Mouse (Mus musculus): ENCODE results near the gene Hist1h2ak. TPM values are rescaled to one million over a fixed set of nuclear protein-coding genes. Genes with fewer than 3 reads are reported as not detected.

Gene Hist1h2ak
- polyA plus RNA-seq (2021; fragmentation: Nextera tagmentation): 1.8 TPM in 1 of 2 replicates, not detected in the other
- long read RNA-seq, experiment 1: 0 reads
- long read RNA-seq, experiment 2: 0 reads

GRCm38 (mm10) chr13:21753524-21754285, at the start of gene Hist1h2ak, which contains the start of gene Hist1h2bn:
TSS of gene Hist1h2ak (minus strand) at chr13:21753827.
TSS of gene Hist1h2bn (plus strand) at chr13:21754123.

GRCm38 (mm10) chr13:21786899-21787629, 33.4 kb upstream of the Hist1h2ak start, which contains the start of the genes Hist1h2an and Hist1h2bp:
TSS of gene Hist1h2an (minus strand) at chr13:21787218.
TSS of gene Hist1h2bp (plus strand) at chr13:21787461.

GRCm38 (mm10) chr13:21783255-21783617, 29.6 kb upstream of the Hist1h2ak start, which contains the start of gene Hist1h3i:
TSS of gene Hist1h3i (minus strand) at chr13:21783370.

GRCm38 (mm10) chr13:21779767-21780731, 26.4 kb upstream of the Hist1h2ak start, which contains the start of gene Hist1h1b:
TSS of gene Hist1h1b (minus strand) at chr13:21780625.

GRCm38 (mm10) chr13:21750159-21751017, 3.2 kb downstream of the Hist1h2ak start, which contains the start of gene Hist1h4k:
TSS of gene Hist1h4k (minus strand) at chr13:21750505.

GRCm38 (mm10) chr13:21734906-21735767, 18.5 kb downstream of the Hist1h2ak start, which contains the start of gene Hist1h4j:
TSS of gene Hist1h4j (plus strand) at chr13:21735064.

DNA sequence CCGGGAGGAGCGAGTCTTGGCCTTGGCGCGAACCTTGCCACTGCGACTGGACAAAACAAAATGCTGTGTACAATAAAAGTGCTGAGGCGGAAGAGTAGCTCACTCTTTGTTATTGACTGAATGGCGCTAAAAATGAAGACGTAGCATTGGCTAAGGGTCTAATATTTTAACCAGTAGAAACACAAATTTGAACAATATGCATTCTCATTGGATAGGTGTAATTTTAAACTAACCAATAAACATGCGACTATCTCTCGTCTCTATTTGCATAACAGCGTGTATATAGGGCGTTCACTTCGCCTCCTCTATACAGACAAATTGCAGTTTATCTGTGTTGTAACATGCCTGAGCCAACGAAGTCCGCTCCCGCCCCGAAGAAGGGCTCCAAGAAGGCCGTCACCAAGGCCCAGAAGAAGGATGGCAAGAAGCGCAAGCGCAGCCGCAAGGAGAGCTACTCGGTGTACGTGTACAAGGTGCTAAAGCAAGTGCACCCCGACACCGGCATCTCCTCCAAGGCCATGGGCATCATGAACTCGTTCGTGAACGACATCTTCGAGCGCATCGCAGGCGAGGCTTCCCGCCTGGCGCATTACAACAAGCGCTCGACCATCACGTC, 31.8 kb downstream of the Hist1h2ak start, which contains the start of gene Hist1h2bm:
Hist1h2bm (plus strand) TSS at position 288 of the 616 bp plus-strand sequence.

DNA sequence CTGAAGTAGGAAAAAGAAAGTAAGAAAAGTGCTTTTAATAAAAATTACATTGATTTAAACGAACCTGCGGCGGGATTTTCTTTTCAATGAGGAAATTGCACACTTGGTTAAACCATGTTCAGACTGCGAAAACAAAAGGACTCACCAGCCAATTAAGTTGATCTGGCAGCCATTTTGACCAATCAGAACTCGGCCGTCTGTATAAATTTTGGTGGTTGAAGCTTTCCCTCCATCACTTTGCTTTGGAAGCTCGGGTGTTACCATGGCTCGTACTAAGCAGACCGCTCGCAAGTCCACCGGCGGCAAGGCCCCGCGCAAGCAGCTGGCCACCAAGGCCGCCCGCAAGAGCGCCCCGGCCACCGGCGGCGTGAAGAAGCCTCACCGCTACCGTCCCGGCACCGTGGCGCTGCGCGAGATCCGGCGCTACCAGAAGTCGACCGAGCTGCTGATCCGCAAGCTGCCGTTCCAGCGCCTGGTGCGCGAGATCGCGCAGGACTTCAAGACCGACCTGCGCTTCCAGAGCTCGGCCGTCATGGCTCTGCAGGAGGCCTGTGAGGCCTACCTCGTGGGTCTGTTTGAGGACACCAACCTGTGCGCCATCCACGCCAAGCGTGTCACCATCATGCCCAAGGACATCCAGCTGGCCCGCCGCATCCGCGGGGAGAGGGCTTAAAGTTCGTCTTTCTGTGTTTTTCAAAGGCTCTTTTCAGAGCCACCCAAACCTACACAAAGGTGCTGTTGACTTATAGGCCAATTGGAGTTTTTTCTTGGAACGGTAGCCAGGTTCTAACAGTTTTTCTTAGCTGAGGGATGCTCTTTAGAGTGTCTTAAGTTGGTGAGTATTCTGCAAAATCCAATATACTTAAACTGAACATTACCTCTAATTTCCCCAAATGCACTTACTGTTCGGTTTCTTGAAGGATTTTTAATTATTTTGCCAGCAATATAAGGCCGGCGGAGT, 36.0 kb downstream of the Hist1h2ak start, which contains the start of gene Hist1h3h:
Hist1h3h (plus strand) TSS at position 263 of the 961 bp plus-strand sequence.

GRCm38 (mm10) chr13:21715864-21716539, 37.6 kb downstream of the Hist1h2ak start, which contains the start of the genes Hist1h2bl and Hist1h2ai:
TSS of gene Hist1h2bl (minus strand) at chr13:21716143.
TSS of gene Hist1h2ai (plus strand) at chr13:21716422.

Other genes with a start within 250 kb of the Hist1h2ak start
- 3.0 and 3.3 TPM in 2 replicates for gene Zkscan8, start 222.7 kb downstream of the Hist1h2ak start, polyA plus RNA-seq (2021; fragmentation: Nextera tagmentation)
- gene Olfr1366, start 211.0 kb downstream of the Hist1h2ak start, polyA plus RNA-seq (2021; fragmentation: Nextera tagmentation): 0.09 TPM in 1 of 2 replicates, not detected in the other
- gene Olfr1535, start 193.9 kb downstream of the Hist1h2ak start, polyA plus RNA-seq (2021; fragmentation: Nextera tagmentation): 0.06 TPM in 1 of 2 replicates, not detected in the other
- not detected in 2 replicates for gene Olfr1364, start 172.1 kb downstream of the Hist1h2ak start, polyA plus RNA-seq (2021; fragmentation: Nextera tagmentation)
- gene Olfr1362, start 139.8 kb downstream of the Hist1h2ak start, polyA plus RNA-seq (2021; fragmentation: Nextera tagmentation): not detected in 2 replicates
- gene Olfr11, start 111.3 kb downstream of the Hist1h2ak start, polyA plus RNA-seq (2021; fragmentation: Nextera tagmentation): not detected in 2 replicates
- not detected in 2 replicates for gene Olfr1361, start 90.4 kb downstream of the Hist1h2ak start, polyA plus RNA-seq (2021; fragmentation: Nextera tagmentation)
- gene Olfr1360, start 76.4 kb downstream of the Hist1h2ak start, polyA plus RNA-seq (2021; fragmentation: Nextera tagmentation): not detected in 2 replicates
- gene Olfr1359, start 55.7 kb downstream of the Hist1h2ak start, polyA plus RNA-seq (2021; fragmentation: Nextera tagmentation): not detected in 2 replicates
- gene Hist1h2bl, start 37.7 kb downstream of the Hist1h2ak start, polyA plus RNA-seq (2021; fragmentation: Nextera tagmentation): not detected in 2 replicates
- gene Hist1h2ai, start 37.4 kb downstream of the Hist1h2ak start, polyA plus RNA-seq (2021; fragmentation: Nextera tagmentation): not detected in 2 replicates
- not detected in 2 replicates for gene Hist1h3h, start 36.2 kb downstream of the Hist1h2ak start, polyA plus RNA-seq (2021; fragmentation: Nextera tagmentation)
- not detected in 2 replicates for gene Hist1h2bm, start 31.8 kb downstream of the Hist1h2ak start, polyA plus RNA-seq (2021; fragmentation: Nextera tagmentation)
- 0.83 and 0.92 TPM in 2 replicates for gene Hist1h4j, start 18.8 kb downstream of the Hist1h2ak start, polyA plus RNA-seq (2021; fragmentation: Nextera tagmentation)
- 0.70 and 3.0 TPM in 2 replicates for gene Hist1h4k, start 3.3 kb downstream of the Hist1h2ak start, polyA plus RNA-seq (2021; fragmentation: Nextera tagmentation)
- gene Hist1h2bn, start 296 bp upstream of the Hist1h2ak start, polyA plus RNA-seq (2021; fragmentation: Nextera tagmentation): 1.0 and 2.3 TPM in 2 replicates
- gene Hist1h1b, start 26.8 kb upstream of the Hist1h2ak start, polyA plus RNA-seq (2021; fragmentation: Nextera tagmentation): 0.59 and 0.97 TPM in 2 replicates
- 1.7 and 2.9 TPM in 2 replicates for gene Hist1h3i, start 29.5 kb upstream of the Hist1h2ak start, polyA plus RNA-seq (2021; fragmentation: Nextera tagmentation)
- 2.4 TPM in 1 of 2 replicates, not detected in the other for gene Hist1h2an, start 33.4 kb upstream of the Hist1h2ak start, polyA plus RNA-seq (2021; fragmentation: Nextera tagmentation)
- not detected in 2 replicates for gene Hist1h2bp, start 33.6 kb upstream of the Hist1h2ak start, polyA plus RNA-seq (2021; fragmentation: Nextera tagmentation)
- 0.40 and 1.2 TPM in 2 replicates for gene Hist1h2bq, start 56.4 kb upstream of the Hist1h2ak start, polyA plus RNA-seq (2021; fragmentation: Nextera tagmentation)
- not detected in 2 replicates for gene Hist1h2ao, start 56.6 kb upstream of the Hist1h2ak start, polyA plus RNA-seq (2021; fragmentation: Nextera tagmentation)
- gene Hist1h4m, start 57.9 kb upstream of the Hist1h2ak start, polyA plus RNA-seq (2021; fragmentation: Nextera tagmentation): 1.8 and 3.3 TPM in 2 replicates
- gene Hist1h4n, start 78.4 kb upstream of the Hist1h2ak start, polyA plus RNA-seq (2021; fragmentation: Nextera tagmentation): 0.64 and 2.7 TPM in 2 replicates
- 68.6 TPM in 2 replicates for gene Hist1h2ap, start 79.7 kb upstream of the Hist1h2ak start, polyA plus RNA-seq (2021; fragmentation: Nextera tagmentation)
- gene Hist1h2br, start 79.9 kb upstream of the Hist1h2ak start, polyA plus RNA-seq (2021; fragmentation: Nextera tagmentation): not detected in 2 replicates
- 1.6 and 2.5 TPM in 2 replicates for gene Zfp184, start 191.3 kb upstream of the Hist1h2ak start, polyA plus RNA-seq (2021; fragmentation: Nextera tagmentation)
- 0.10 TPM in 1 of 2 replicates, not detected in the other for gene Pom121l2, start 227.4 kb upstream of the Hist1h2ak start, polyA plus RNA-seq (2021; fragmentation: Nextera tagmentation)

Data from left cerebral cortex, adult 6 months (tissue).